Mouse (Mus musculus) megakaryocyte, embryonic 14.5 days (primary cell): ENCODE measurements at regions not wholly inside any gene's neighbourhood (a gene's known extent, or its start where the extent isn't known, plus 50 kb on each side); places are given as distances from the start of the nearest gene placed in this dataset.

Experiments
- H3K27me3 ChIP-seq: replicated peaks from 2 replicates; pipeline ENCODE3; 2012; ENCODE audit warnings: inconsistent platforms
- H3K36me3 ChIP-seq: replicated peaks from 2 replicates; pipeline ENCODE3; 2012; ENCODE audit warnings: low read length, inconsistent platforms, mixed read lengths
- H3K4me1 ChIP-seq: 2 replicates; pipeline ENCODE4 v1.6.1; 2012; ENCODE audit warnings: inconsistent platforms
- H3K4me3 ChIP-seq: replicated peaks from 2 replicates; pipeline ENCODE3; 2012; ENCODE audit warnings: moderate library complexity, mild to moderate bottlenecking, inconsistent platforms
- H3K9me3 ChIP-seq: 2 replicates; pipeline ENCODE4 v1.6.1; 2012; ENCODE audit warnings: inconsistent platforms
- FLI1 ChIP-seq: IDR thresholded peaks from 2 replicates; pipeline ENCODE4 v1.6.1; 2012; ENCODE audit warnings: low read length, inconsistent platforms, mixed read lengths
- GATA1 ChIP-seq: IDR thresholded peaks from 3 replicates; pipeline ENCODE4 v1.6.1; 2012; ENCODE audit warnings: mixed read lengths, low read length, inconsistent platforms, borderline replicate concordance

DNA sequence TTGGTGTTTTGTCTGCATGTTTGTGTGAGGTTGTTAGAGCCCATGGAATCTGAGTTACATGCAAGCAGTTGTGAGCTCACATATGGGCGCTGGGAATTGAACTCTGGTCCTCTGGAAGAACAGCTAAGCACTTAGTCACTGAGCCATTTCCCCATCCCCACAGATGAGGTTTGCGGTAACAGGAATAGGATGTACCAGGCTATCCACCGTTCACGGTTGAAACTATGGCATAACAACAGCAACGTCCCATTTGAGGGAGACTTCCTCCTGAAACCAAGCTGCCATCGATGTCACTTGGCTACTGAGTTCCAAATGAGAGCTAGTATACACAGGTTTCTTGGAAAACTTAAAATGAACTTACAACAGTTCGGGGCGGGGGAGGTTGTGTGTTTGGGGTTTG is 1095.9 kb upstream of the 2610301B20Rik start:
- no peaks in the 10 kb centered on the region for H3K9me3 ChIP-seq
- H3K36me3 ChIP-seq, result no peaks in the 10 kb centered on the region
- peaks cover 7% of the 10 kb centered on the region for H3K27me3 ChIP-seq
- no peak overlapping the region for H3K4me3 ChIP-seq
- no peak for TF ChIP-seq FLI1
- no peak for TF ChIP-seq GATA1
- peaks cover 11% of the 10 kb centered on the region for H3K4me1 ChIP-seq

DNA sequence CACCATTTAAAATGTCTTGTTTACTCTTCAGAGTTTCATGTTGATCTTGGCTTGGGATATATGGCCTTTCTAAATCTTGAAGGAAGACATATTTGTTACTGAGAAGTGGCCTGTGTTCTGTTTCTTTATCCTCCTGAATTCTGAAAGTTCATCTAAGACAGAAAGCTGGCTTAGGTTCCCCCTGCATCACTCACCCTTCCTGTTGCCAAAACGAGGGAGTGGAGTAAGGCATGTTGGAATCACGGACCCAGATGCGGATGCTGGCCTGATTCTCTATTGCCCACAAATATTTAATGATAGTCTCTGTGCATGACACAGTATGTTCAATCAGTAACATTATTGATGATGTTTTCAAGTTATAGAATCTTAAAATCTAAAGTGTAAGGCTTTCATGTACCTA is 1094.7 kb upstream of the 2610301B20Rik start:
- no peak for TF ChIP-seq GATA1
- no peak for TF ChIP-seq FLI1
- no peaks in the 10 kb centered on the region for H3K9me3 ChIP-seq
- no peaks in the 10 kb centered on the region for H3K36me3 ChIP-seq
- H3K4me3 ChIP-seq, result no peak overlapping the region
- peaks cover 7% of the 10 kb centered on the region for H3K27me3 ChIP-seq
- peaks cover 14% of the 10 kb centered on the region for H3K4me1 ChIP-seq

DNA sequence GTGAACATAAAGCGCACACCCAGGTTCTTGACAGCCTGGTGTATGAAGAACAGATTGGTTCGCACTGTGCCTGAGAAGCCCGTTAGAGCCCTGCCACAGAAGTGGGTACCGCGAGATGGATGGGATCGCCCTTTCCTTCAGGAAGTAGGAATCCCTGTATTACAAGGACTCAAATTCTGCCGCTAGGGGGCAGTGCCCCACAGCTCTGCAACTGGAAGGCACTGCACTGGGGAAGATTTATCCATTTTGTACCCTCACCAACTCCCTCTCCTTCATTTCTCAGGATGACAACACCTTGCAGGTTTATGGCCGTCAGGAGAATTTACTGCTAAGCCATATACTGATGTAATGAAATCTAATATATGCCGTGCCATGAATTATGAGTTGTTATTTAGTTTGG is 1094.1 kb upstream of the 2610301B20Rik start:
- peaks cover 14% of the 10 kb centered on the region for H3K4me1 ChIP-seq
- H3K9me3 ChIP-seq, result no peaks in the 10 kb centered on the region
- no peaks in the 10 kb centered on the region for H3K36me3 ChIP-seq
- H3K4me3 ChIP-seq, result no peak overlapping the region
- H3K27me3 ChIP-seq, result peaks cover 6% of the 10 kb centered on the region
- TF ChIP-seq FLI1 (no peak), GATA1 (no peak)

DNA sequence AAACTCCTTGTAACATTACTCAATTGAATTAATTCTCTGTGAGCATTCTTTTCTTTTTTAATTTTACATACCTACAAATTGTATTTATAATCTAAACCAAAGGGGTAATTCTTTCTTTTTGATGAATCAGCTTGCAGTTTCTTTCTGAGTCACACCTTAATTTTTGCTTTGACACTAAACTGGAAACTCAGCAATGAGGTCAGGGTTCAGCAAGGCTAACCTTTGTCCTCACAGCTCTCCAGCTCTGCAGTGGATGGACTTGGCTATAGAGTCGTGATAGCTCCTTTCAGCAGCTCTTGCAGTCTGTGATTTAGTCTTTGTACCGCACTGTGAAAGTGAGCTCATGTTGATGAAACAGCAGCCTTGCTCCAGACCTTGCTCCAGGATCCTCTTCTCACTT is 1093.0 kb upstream of the 2610301B20Rik start:
- no peaks in the 10 kb centered on the region for H3K36me3 ChIP-seq
- peaks cover 14% of the 10 kb centered on the region for H3K4me1 ChIP-seq
- no peak overlapping the region for H3K4me3 ChIP-seq
- peaks cover 4% of the 10 kb centered on the region for H3K27me3 ChIP-seq
- TF ChIP-seq FLI1 (no peak), GATA1 (no peak)
- H3K9me3 ChIP-seq, result no peaks in the 10 kb centered on the region

DNA sequence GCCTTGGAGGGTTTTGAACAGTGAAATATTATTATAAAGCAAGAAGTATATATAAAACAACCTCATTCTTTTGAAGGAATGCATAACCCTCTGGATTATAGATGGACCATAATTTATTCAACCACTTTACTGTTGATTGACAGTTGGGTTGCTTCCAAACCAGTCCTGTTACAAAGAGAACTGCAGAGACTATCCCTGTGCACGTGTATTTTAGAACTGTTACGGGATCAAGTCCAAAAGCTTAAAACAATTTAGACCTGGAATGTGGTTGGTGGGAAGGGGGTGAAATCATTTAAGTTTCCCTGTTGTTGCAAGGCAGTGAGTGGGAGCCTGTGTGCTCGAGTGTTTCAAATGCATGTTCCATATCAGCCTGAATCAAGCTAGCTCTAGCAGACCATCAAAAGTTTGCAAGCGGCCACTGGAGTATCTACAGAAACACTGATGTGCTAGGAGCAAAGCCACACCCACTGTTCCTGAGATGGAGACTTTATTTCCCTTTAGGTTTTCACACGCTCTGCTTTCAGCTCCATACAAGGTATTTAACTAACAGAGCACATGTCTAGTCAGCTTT is 1086.4 kb upstream of the 2610301B20Rik start:
- Histone ChIP-seq H3K27me3 (peaks cover 5% of the 10 kb centered on the region), H3K36me3 (no peaks in the 10 kb centered on the region), H3K4me3 (no peak overlapping the region), H3K4me1 (peaks cover 3% of the 10 kb centered on the region; the same call in 1 of the 2 replicates), H3K9me3 (no peaks in the 10 kb centered on the region)
- no peak for TF ChIP-seq FLI1
- no peak for TF ChIP-seq GATA1

DNA sequence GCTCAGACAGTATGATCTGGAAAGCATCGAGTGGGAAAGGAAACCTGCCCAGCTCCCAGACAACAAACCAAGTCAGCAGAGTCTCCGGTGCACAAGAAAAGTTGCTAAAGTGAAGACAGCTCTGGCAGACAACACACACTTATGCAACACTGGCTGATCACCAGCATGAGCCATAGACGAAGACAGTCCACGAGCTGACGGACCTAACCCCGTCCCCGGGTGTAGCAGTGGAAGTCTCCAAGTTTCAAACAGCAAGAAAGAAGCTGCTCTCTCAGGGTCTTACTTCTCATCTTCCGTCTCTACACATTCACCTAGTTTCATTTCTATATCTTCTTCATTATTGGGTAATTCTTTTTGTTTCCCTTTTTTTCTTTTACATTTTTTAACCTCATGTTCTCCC is 1083.8 kb upstream of the 2610301B20Rik start:
- Histone ChIP-seq H3K4me3 (no peak overlapping the region), H3K9me3 (no peaks in the 10 kb centered on the region), H3K36me3 (no peaks in the 10 kb centered on the region), H3K4me1 (no peaks in the 10 kb centered on the region), H3K27me3 (peaks cover 9% of the 10 kb centered on the region)
- TF ChIP-seq FLI1 (no peak), GATA1 (no peak)
